Mouse (Mus musculus): ENCODE data around the gene Th.

Gene Th

GRCm38 (mm10) chr7:142931028-142931427, at the start of gene Th:
Gene Th, minus strand, starts transcription at chr7:142931128.
- no peak for DNase-seq (ENCODE audit: extremely low read depth, low read depth, low spot score)

GRCm38 (mm10) chr7:142968809-142969511, 38.0 kb upstream of the Th start, which contains the start of gene Ascl2:
Gene Ascl2, minus strand, starts transcription at chr7:142969264.
- no peak for DNase-seq (ENCODE audit: extremely low read depth, low read depth, low spot score)

GRCm38 (mm10) chr7:142967884-142968808, 37.2 kb upstream of the Th start:
- DNase-seq (ENCODE audit: extremely low read depth, low read depth, low spot score) = no peak

GRCm38 (mm10) chr7:142967414-142967883, 36.5 kb upstream of the Th start:
- peak; percentile 1 for DNase-seq (ENCODE audit: extremely low read depth, low read depth, low spot score)

- no peak for DNase-seq (ENCODE audit: extremely low read depth, low read depth, low spot score)
Observed at GRCm38 (mm10) chr7:142959752-142960151, 28.8 kb upstream of the Th start.

GRCm38 (mm10) chr7:142958817-142959216, 27.9 kb upstream of the Th start:
- DNase-seq (ENCODE audit: extremely low read depth, low read depth, low spot score) = no peak

GRCm38 (mm10) chr7:142956018-142956417, 25.1 kb upstream of the Th start:
- DNase-seq (ENCODE audit: extremely low read depth, low read depth, low spot score) = no peak

- DNase-seq (ENCODE audit: extremely low read depth, low read depth, low spot score) = no peak
Observed at GRCm38 (mm10) chr7:142949568-142949967, 18.6 kb upstream of the Th start.

GRCm38 (mm10) chr7:142937631-142938030, 6.7 kb upstream of the Th start:
- DNase-seq (ENCODE audit: extremely low read depth, low read depth, low spot score) = no peak

GRCm38 (mm10) chr7:142935708-142936107, 4.8 kb upstream of the Th start:
- DNase-seq (ENCODE audit: extremely low read depth, low read depth, low spot score) = no peak

- DNase-seq (ENCODE audit: extremely low read depth, low read depth, low spot score) = no peak
Observed at GRCm38 (mm10) chr7:142932469-142932868, 1.5 kb upstream of the Th start.

- no peak for DNase-seq (ENCODE audit: extremely low read depth, low read depth, low spot score)
Observed at GRCm38 (mm10) chr7:142929516-142929915, 1.4 kb downstream of the Th start.

GRCm38 (mm10) chr7:142927293-142927692, 3.6 kb downstream of the Th start:
- no peak for DNase-seq (ENCODE audit: extremely low read depth, low read depth, low spot score)

- DNase-seq (ENCODE audit: extremely low read depth, low read depth, low spot score) = no peak
Observed at GRCm38 (mm10) chr7:142918641-142919628, 12.0 kb downstream of the Th start.

GRCm38 (mm10) chr7:142917659-142918058, 13.3 kb downstream of the Th start:
- no peak for DNase-seq (ENCODE audit: extremely low read depth, low read depth, low spot score)

- no peak for DNase-seq (ENCODE audit: extremely low read depth, low read depth, low spot score)
Observed at GRCm38 (mm10) chr7:142916178-142916577, 14.8 kb downstream of the Th start.

GRCm38 (mm10) chr7:142911682-142912081, 19.2 kb downstream of the Th start:
- DNase-seq (ENCODE audit: extremely low read depth, low read depth, low spot score) = no peak

- no peak for DNase-seq (ENCODE audit: extremely low read depth, low read depth, low spot score)
Observed at GRCm38 (mm10) chr7:142910104-142910503, 20.8 kb downstream of the Th start.

- DNase-seq (ENCODE audit: extremely low read depth, low read depth, low spot score) = no peak
Observed at GRCm38 (mm10) chr7:142909622-142910021, 21.3 kb downstream of the Th start.

GRCm38 (mm10) chr7:142905606-142906005, 25.3 kb downstream of the Th start:
- DNase-seq (ENCODE audit: extremely low read depth, low read depth, low spot score) = no peak

- DNase-seq (ENCODE audit: extremely low read depth, low read depth, low spot score) = no peak
Observed at GRCm38 (mm10) chr7:142904331-142904730, 26.6 kb downstream of the Th start.

Measured in fat pad, adult 2 months (tissue).